Mouse (Mus musculus) adrenal gland, postnatal 25 days (tissue): ENCODE data around the gene Olfr1447. TPM values are rescaled to one million over a fixed set of nuclear protein-coding genes. Genes with fewer than 3 reads are reported as not detected.

Experiments
- DNase-seq: peaks from one replicate; pipeline ENCODE4 v3.0.0; 2021; ENCODE audit warnings: mixed read lengths
- long read RNA-seq: library from polyadenylated mRNA; stranded (forward); transcript quantifications from one replicate; pipeline ENCODE4 v2.0.0, GENCODE M21; 2021
- total RNA-seq: library from RNA; stranded (reverse); gene quantifications from 2 replicates; pipeline ENCODE4 v1.2.3, GENCODE M21; 2021

The Olfr1447 gene
- total RNA-seq = not detected in 2 replicates
- long read RNA-seq = 0 reads

DNA sequence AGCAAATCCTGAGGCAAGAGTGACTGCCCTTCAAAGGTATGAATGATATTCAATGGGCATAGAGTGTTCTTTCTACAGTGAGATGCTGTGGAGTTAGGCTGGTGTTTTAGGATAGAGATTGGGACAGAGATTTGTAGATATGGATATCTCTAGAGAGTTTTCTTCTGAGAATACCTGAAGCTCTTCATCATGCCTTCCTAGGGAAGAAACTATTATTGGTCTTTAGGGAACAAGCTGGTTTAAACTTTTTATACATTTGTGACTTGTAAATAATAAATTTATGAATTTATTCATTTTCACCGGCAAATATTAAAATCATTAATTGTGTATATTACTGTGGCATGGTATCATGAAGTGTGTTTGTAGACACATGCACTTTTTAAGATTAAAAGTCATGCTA is at the start of gene Olfr1447:
Olfr1447 (minus strand) TSS at position 101 of the 400 bp plus-strand sequence.
- DNase-seq = no peak

DNA sequence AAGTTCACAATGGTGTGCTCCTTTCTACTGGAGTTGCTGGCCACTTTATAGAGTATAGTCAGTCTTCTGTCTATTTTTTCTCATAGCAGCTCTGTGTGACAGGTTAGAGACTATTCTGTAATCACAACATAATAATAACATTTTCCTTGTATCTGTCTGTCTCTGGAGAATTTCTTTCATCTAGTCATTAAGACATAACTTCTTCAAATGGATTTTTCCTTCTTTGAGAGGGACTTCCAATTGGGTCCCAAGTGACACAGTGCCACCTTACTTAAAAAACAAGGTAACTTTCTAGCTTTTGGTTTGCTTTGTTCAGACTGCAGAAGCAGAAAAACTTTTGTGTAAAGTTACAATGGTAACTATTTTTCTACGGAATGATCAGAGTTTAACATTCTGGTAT is 46.4 kb upstream of the Olfr1447 start, which contains the start of gene Olfr1450:
Olfr1450 (plus strand) TSS at position 301 of the 400 bp plus-strand sequence.
- no peak for DNase-seq

DNA sequence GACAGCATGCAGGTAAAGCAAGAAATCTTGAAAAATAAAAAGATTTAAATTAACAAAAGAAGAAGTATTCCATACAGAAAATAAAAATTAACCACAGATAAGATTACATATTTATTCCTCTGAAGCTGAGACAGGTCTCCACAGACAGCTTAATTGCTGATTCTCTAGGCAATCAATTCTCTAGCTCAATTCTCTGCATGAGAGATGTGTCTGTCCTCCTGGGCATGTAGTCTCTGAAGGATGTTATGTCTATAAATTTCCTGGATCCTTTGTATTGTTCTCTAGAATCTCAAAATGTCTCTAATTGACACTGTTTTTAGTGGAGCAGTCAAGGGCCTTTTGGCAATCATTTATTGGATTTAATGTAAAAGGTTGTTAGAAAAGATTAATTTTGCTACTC is 27.0 kb upstream of the Olfr1447 start, which contains the start of gene Olfr1449:
Olfr1449 (plus strand) TSS at position 301 of the 400 bp plus-strand sequence.
- no peak for DNase-seq

DNA sequence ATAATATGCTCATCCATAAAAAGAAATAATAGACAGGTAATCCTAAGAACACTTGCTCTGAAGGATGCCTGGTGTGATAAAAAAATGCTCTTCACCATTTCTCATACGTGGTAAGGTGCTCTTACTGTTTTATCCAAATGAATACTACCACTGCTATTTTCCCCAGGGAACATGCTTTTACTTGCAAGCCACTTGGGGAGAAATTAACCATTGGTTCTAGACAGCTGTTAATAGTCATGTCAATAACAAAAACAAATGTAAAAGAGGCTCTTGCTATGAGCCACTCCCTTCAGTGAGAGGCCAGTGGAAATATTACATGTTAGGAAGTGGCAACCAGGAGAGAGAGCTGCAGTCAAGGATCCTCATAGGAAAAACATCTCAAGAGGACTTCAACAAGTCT is 20.8 kb upstream of the Olfr1447 start, which contains the start of gene Olfr1448:
Olfr1448 (minus strand) TSS at position 101 of the 400 bp plus-strand sequence.
- DNase-seq = no peak

DNA sequence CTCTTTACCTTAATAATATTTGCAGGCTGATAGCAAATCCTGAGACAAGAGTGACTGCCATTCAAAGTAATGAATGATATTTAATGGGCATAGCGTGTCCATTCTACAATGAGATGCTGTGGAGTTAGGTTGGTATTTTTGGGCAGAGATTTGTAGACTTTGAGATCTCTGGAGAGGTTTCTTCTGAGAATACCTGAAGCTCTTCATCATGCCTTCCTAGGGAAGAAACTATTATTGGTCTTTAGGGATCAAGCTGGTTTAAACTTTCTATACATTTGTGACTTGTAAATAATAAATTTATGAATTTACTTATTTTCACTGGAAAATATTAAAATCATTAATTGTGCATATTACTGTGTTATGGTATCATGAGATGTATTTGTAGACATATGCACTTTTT is 10.1 kb downstream of the Olfr1447 start, which contains the start of gene Olfr1446:
Olfr1446 (minus strand) TSS at position 101 of the 400 bp plus-strand sequence.
- no peak for DNase-seq

DNA sequence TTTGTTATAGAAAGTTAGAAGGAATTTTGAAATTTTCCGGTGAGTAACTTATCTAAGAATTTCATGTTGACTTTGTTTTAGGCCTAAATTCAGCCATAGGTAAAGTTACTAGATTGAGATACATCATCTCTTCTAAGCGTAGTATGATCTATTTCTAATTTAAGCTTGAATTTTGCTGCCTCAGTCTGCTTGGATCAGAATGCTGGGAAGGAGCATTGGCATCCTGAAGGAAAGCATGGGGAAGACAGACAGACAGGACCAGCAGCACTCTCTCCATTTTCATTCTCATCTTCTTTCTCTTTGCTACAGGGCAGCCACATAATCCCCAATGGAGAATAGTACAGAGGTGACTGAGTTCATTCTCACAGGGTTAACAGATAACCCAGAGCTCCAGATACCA is 20.0 kb downstream of the Olfr1447 start, which contains the start of gene Olfr1445:
Olfr1445 (plus strand) TSS at position 301 of the 400 bp plus-strand sequence.
- DNase-seq = no peak

DNA sequence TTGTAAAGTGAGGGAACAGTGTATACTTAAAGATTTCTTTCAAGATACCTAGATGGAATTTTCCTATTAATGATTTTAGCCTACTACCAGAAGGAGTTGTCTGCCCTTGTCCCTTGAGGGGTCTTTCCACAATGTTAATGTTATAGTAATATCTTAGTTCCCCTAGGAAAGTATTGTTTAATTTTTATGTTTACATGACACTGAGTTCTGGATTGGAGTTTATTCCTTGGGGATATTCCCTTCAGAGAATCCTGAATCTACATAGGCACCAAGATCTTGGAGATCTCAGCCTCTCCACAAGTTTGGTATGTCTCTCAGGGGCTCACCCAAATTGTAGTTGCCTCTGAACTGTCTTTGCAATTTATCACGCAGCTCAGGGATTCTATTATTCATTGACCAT is 46.6 kb downstream of the Olfr1447 start, which contains the start of gene Olfr1444:
Olfr1444 (plus strand) TSS at position 301 of the 400 bp plus-strand sequence.
- DNase-seq = no peak

Other genes with a start within 250 kb of the Olfr1447 start
- not detected in 2 replicates for gene Olfr1442, start 233.3 kb downstream of the Olfr1447 start, total RNA-seq
- gene Olfr1443, start 225.6 kb downstream of the Olfr1447 start, total RNA-seq = not detected in 2 replicates
- not detected in 2 replicates for gene Keg1, start 208.0 kb downstream of the Olfr1447 start, total RNA-seq
- gene Cntf, start 138.1 kb downstream of the Olfr1447 start, total RNA-seq = 0.90 and 3.3 TPM in 2 replicates
- gene Zfp91, start 107.6 kb downstream of the Olfr1447 start, total RNA-seq = 83.3 and 85.7 TPM in 2 replicates
- gene Lpxn, start 107.5 kb downstream of the Olfr1447 start, total RNA-seq = 2.1 and 2.2 TPM in 2 replicates
- gene Gm5244, start 57.1 kb downstream of the Olfr1447 start, total RNA-seq = not detected in 2 replicates
- not detected in 2 replicates for gene Olfr1444, start 46.5 kb downstream of the Olfr1447 start, total RNA-seq
- gene Olfr1445, start 19.9 kb downstream of the Olfr1447 start, total RNA-seq = not detected in 2 replicates
- not detected in 2 replicates for gene Olfr1446, start 10.2 kb downstream of the Olfr1447 start, total RNA-seq
- gene Olfr1448, start 20.7 kb upstream of the Olfr1447 start, total RNA-seq = not detected in 2 replicates
- not detected in 2 replicates for gene Olfr1449, start 27.1 kb upstream of the Olfr1447 start, total RNA-seq
- gene Olfr1450, start 46.5 kb upstream of the Olfr1447 start, total RNA-seq = not detected in 2 replicates
- gene Olfr1451, start 91.3 kb upstream of the Olfr1447 start, total RNA-seq = not detected in 2 replicates
- not detected in 2 replicates for gene Olfr1453, start 124.6 kb upstream of the Olfr1447 start, total RNA-seq
- gene Olfr1454, start 156.9 kb upstream of the Olfr1447 start, total RNA-seq = not detected in 2 replicates
- gene Olfr1457, start 194.1 kb upstream of the Olfr1447 start, total RNA-seq = not detected in 2 replicates
- gene Olfr1458, start 203.0 kb upstream of the Olfr1447 start, total RNA-seq = not detected in 2 replicates
- 0.09 TPM in 1 of 2 replicates, not detected in the other for gene Olfr1459, start 245.8 kb upstream of the Olfr1447 start, total RNA-seq